Mouse (Mus musculus) liver, embryonic 14 days (tissue): ENCODE results near the gene Smarcd1. TPM values are rescaled to one million over a fixed set of nuclear protein-coding genes. Genes with fewer than 3 reads are reported as not detected.

Experiments used
- polyA plus RNA-seq: library from polyadenylated mRNA; depleted of rRNA; stranded (reverse); fragments of >200 nt; gene quantifications from 2 replicates; pipeline ENCODE4 v1.2.3, GENCODE M21; 2012; rRNA removed

Gene Smarcd1
- 6.2 and 7.0 TPM in 2 replicates for polyA plus RNA-seq

GRCm38 (mm10) chr15:99701999-99702900 lies at the start of gene Smarcd1:
Gene Smarcd1, plus strand, starts transcription at chr15:99702129.

DNA sequence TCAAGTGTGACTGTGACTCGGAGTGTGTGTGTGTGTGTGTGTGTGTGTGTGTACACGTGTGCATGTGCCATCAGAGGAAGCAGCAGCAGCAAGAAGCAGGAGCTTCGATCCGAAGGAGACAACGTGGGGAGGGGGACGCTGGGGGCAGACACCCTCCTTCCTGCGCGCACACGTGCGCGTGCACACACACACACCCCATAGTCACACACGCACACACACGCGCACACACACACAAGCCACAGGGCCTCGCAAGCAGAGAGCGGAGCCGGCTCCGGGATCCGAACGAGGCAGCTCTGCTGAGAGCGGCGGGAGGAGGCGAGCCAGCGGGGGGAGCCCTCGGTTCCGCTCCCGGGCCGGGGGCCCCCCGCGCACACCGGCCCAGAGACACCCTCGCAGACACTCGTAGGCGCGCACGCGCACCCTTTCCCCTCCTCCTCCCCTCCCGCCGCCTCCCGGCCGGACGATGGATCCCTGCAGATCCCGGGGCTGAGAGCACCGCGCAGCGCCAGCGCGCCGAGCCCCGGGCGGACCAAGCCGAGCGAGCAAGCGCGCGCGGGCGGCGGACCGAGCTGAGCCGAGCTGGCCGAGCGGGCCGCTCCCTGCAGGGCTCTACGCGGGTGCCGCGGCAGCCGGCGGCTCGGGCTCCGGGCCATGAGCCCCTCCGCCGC lies 31.6 kb upstream of the Smarcd1 start, which contains the start of gene Asic1:
Asic1 (plus strand) TSS at position 215 of the 668 bp plus-strand sequence.

DNA sequence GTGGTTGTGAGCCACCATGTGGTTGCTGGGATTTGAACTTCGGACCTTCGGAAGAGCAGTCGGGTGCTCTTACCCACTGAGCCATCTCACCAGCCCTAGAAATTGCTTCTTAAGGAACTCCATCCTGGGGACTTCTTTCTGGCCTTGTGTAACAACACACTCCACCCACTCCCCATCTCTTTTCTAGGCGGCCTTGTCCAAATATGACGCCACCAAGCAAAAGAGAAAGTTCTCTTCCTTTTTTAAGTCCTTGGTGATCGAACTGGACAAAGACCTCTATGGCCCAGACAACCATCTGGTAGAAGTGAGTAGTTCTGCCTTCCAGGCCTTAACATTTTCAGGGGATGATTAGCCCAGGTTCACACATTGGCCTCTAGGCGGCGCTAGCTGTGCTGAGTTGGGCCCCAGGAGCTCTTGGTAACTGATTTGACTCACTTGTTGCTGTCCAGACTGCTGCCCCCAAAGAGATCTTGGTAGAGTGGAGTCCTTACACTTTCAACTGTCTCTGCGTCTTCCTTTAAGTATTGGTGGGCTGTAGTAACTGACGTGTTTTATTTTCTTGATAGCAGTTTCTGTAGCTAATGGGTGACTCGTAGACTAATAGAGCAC lies 3.6 kb downstream of the Smarcd1 start, which contains the start of gene Gm17349:
Gm17349 (minus strand) TSS at position 51 of the 609 bp plus-strand sequence.

GRCm38 (mm10) chr15:99717386-99718334 lies 15.7 kb downstream of the Smarcd1 start, which contains the start of gene Gpd1:
Gene Gpd1, plus strand, starts transcription at chr15:99717515.

DNA sequence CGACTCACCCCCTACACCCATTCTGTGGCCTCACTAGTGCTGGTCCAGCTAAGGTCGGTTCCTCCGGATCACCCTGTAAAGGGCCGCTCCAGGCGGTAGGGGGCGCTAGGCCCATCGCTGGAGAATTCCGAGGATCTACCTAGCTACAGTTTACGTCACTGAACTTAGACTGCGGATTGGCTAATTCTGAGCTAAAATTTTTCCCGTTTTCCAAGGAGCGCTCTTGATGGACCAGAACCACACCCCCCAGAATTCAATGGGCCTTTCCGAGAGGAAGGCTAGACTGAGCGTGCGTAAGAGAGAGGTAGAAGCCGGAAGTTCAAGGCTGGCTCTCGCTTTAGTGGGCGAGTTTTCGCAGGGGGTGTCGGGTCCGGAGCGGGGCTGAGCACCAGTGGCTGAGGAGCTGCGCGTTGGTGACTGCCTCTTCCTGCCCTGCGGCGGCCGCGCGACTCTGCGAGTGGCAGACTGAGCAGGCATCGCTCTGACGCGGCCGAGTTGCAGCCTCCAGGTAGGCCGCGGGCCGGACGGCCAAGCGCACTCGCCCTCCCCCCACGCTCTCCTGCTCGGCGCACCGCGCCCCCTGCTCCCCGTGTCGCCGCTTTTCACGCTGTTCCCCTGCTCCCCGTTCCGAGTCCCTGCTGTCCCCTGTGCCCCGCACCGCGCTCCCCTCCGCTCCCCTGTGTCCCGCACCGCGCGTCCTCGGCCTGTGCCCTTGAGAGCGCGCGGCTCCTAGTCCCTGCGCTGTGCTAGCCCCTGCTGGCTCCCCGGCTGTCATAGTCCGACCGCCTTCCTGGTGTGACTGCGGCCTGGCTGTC lies 23.6 kb downstream of the Smarcd1 start, which contains the start of gene Cox14:
Cox14 (plus strand) TSS at position 278 of the 815 bp plus-strand sequence.

Other genes starting within 250 kb of the Smarcd1 start
- gene Nckap5l, start 244.4 kb upstream of the Smarcd1 start, polyA plus RNA-seq, result 0.70 and 0.80 TPM in 2 replicates
- 2.8 and 3.0 TPM in 2 replicates for gene Bcdin3d, start 227.4 kb upstream of the Smarcd1 start, polyA plus RNA-seq
- 0.02 TPM in 1 of 2 replicates, not detected in the other for gene Faim2, start 174.0 kb upstream of the Smarcd1 start, polyA plus RNA-seq
- gene Aqp2, start 123.1 kb upstream of the Smarcd1 start, polyA plus RNA-seq, result not detected in 2 replicates
- 0.05 and 0.06 TPM in 2 replicates for gene Aqp5, start 111.3 kb upstream of the Smarcd1 start, polyA plus RNA-seq
- not detected in 2 replicates for gene Aqp6, start 100.7 kb upstream of the Smarcd1 start, polyA plus RNA-seq
- 51.8 and 58.7 TPM in 2 replicates for gene Racgap1, start 50.5 kb upstream of the Smarcd1 start, polyA plus RNA-seq
- 0.13 and 0.23 TPM in 2 replicates for gene Asic1, start 31.8 kb upstream of the Smarcd1 start, polyA plus RNA-seq
- gene Gm17349, start 3.4 kb downstream of the Smarcd1 start, polyA plus RNA-seq, result 0.41 TPM in 1 of 2 replicates, not detected in the other
- gene Gpd1, start 15.4 kb downstream of the Smarcd1 start, polyA plus RNA-seq, result 7.7 and 8.5 TPM in 2 replicates
- gene Cox14, start 23.5 kb downstream of the Smarcd1 start, polyA plus RNA-seq, result 62.4 and 63.3 TPM in 2 replicates
- 4.2 and 5.6 TPM in 2 replicates for gene Cers5, start 70.8 kb downstream of the Smarcd1 start, polyA plus RNA-seq
- 5.5 and 5.8 TPM in 2 replicates for gene Lima1, start 173.3 kb downstream of the Smarcd1 start, polyA plus RNA-seq